Mouse (Mus musculus): ENCODE measurements around the gene Tmem98. TPM values are rescaled to one million over a fixed set of nuclear protein-coding genes. Genes with fewer than 3 reads are reported as not detected.

Gene Tmem98
- polyA plus RNA-seq, 1 experiment from 2014 or later: 39.9 TPM

DNA sequence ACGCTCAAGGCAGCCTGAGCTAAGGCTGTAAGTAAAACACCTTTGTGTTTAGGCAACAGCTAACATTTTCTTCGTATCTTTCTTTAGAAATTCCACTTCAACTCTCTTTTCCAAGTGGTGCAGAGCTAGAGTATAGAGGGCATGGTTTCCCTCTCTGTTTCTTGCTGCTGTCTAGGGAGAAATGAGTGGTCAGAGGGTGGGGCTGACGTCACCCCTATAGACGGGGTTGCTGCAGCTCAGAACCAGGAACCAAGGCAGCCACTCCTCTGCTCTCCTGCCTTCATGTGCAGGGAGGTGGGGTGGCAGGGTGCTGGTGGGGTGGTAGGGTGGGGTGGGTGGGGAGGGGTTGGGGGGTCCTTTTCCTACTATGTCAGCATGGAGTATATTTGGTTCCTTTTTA is 25.9 kb downstream of the Tmem98 start:
- Histone ChIP-seq H3K27me3 (no peaks in the 10 kb centered on the region), H3K4me3 (no peak overlapping the region), H3K4me2 (replicated peaks) (no peak overlapping the region), H3K9me3 (no peaks in the 10 kb centered on the region), H3K4me1 (no peaks in the 10 kb centered on the region), H3K27ac (replicated peaks) (no peak overlapping the region), H3K36me3 (no peaks in the 10 kb centered on the region), H3K9ac (replicated peaks) (no peak overlapping the region)
- 75% methylated on average over 4 of the region's 4 CpGs for WGBS
- ATAC-seq (replicated peaks): no peak

DNA sequence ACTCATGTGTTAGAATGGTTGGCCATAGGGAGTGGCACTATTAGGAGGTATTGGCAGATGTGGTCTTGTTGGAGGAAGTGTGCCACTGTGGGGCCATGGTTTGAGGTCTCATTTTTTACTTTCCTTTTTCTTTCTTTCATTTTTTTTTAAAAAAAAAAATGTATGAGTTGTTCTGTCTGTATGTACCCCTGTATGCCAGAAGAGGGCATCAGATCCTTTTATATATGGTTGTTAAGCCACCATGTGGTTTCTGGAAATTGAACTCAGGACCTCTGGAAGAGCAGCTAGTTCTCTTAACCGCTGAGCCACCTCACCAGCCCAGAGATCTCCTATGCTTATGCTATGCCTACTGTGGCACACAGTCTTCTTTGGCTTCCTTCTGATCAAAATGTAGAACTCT is 28.7 kb downstream of the Tmem98 start:
- 76% methylated on average over 1 of the region's 1 CpGs for WGBS
- H3K36me3 ChIP-seq: no peaks in the 10 kb centered on the region
- H3K27me3 ChIP-seq: no peaks in the 10 kb centered on the region; the same call in 1 of the 2 replicates
- H3K9me3 ChIP-seq: no peaks in the 10 kb centered on the region
- H3K27ac ChIP-seq (replicated peaks): no peak overlapping the region
- no peak for ATAC-seq (replicated peaks)
- no peak overlapping the region for H3K9ac ChIP-seq (replicated peaks)
- no peak overlapping the region for H3K4me2 ChIP-seq (replicated peaks)
- no peak overlapping the region for H3K4me3 ChIP-seq
- H3K4me1 ChIP-seq: no peaks in the 10 kb centered on the region

DNA sequence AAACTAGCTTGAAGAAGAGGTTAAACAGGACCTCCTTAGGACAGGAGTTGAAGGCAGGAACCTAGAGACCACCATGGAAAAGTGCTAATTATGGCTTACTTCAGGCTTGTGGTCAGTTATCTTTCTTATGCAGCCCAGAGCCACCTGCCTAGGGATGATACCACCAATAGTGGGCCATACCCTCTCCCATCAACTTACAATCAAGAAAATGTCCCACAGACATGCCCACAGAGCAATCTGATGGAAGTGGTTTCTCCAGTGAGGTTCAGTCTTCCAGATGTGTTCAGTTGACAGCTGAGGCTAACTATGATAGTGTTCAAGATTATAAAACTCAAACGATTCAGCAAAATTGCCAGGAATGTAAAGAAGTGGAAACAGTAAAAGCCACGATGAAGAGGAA is 33.5 kb downstream of the Tmem98 start:
- Histone ChIP-seq H3K27ac (replicated peaks) (no peak overlapping the region), H3K4me1 (no peaks in the 10 kb centered on the region), H3K4me2 (replicated peaks) (no peak overlapping the region), H3K36me3 (no peaks in the 10 kb centered on the region), H3K27me3 (peaks cover 18% of the 10 kb centered on the region), H3K9me3 (no peaks in the 10 kb centered on the region), H3K4me3 (no peak overlapping the region), H3K9ac (replicated peaks) (no peak overlapping the region)
- ATAC-seq (replicated peaks): no peak
- WGBS: 91% methylated on average over 2 of the region's 2 CpGs

DNA sequence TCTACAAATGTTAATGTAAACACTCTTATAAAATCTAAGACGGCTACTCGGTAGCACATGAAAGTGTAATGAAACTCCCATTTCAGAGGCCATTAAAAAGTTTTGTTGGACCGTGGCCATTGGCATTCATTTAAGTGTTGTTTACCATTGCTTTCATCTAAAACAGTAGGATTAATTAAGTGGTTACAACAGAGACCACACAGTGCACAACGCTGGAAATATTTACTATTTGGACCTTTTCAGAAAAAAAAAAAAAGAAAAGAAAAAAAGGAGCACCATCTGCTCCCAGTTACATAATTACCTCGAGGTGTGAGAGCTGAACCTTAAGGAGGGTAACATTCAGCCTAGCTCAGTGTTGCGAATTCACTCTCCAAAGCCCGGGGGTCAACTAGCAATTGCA is 35.5 kb downstream of the Tmem98 start:
- no peak for ATAC-seq (replicated peaks)
- peaks cover 21% of the 10 kb centered on the region for H3K27me3 ChIP-seq
- H3K4me2 ChIP-seq (replicated peaks): no peak overlapping the region
- WGBS: 19% methylated on average over 7 of the region's 7 CpGs
- no peaks in the 10 kb centered on the region for H3K9me3 ChIP-seq
- H3K9ac ChIP-seq (replicated peaks): no peak overlapping the region
- no peaks in the 10 kb centered on the region for H3K4me1 ChIP-seq
- no peak overlapping the region for H3K4me3 ChIP-seq
- no peaks in the 10 kb centered on the region for H3K36me3 ChIP-seq
- H3K27ac ChIP-seq (replicated peaks): no peak overlapping the region

DNA sequence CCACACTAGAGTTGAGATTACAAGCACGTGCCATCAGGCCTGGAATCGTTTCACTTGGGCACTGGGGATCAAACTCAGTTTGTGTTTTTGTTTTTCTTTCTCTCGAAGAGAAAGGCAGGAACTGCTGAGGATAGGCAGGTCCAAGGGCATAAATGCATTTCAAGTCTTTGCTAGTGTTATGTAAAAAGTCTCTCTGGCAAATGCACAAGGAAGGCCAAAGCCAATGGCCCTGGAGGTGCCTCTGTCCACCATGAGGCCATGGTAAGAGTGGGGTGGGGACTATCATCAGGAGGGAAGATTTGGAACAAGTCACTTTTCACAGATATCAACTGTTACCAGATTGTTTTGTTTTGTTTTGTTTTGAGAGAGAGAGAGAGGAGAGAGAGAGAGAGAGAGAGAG is 36.1 kb downstream of the Tmem98 start:
- 64% methylated on average over 3 of the region's 3 CpGs for WGBS

DNA sequence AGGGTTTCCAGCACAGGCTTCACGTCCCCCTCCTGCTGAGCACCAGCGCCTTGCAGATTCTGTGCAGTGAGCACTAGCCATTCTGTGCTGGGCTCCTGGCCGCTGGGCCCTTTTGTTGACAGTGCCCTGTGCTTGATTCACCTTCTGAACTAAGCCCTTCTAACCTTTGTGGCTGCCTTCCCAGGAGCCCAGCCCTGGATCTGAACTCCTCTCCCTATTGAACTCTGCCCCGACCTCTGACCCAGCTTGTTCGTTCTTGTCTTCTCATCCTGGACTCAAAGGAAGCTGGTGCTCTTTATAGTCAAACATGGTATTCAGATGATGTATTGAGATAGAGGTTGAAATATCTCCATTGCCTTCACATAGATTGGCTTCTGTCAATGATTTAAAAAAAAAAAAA is 38.2 kb downstream of the Tmem98 start:
- no peaks in the 10 kb centered on the region for H3K9me3 ChIP-seq
- H3K27ac ChIP-seq (replicated peaks): no peak overlapping the region
- peaks cover 22% of the 10 kb centered on the region for H3K27me3 ChIP-seq
- no peaks in the 10 kb centered on the region for H3K36me3 ChIP-seq
- ATAC-seq (replicated peaks): no peak
- peaks cover 4% of the 10 kb centered on the region; the same call in 1 of the 2 replicates for H3K4me1 ChIP-seq
- H3K4me3 ChIP-seq: no peak overlapping the region
- no peak overlapping the region for H3K9ac ChIP-seq (replicated peaks)
- H3K4me2 ChIP-seq (replicated peaks): no peak overlapping the region
- WGBS: 62% methylated on average over 5 of the region's 5 CpGs

More for the DNA sequence above, 36.1 kb downstream of the Tmem98 start:
- Histone ChIP-seq H3K27ac (replicated peaks) (no peak overlapping the region), H3K9ac (replicated peaks) (no peak overlapping the region), H3K9me3 (no peaks in the 10 kb centered on the region), H3K36me3 (no peaks in the 10 kb centered on the region), H3K4me1 (no peaks in the 10 kb centered on the region), H3K4me2 (replicated peaks) (no peak overlapping the region), H3K27me3 (peaks cover 22% of the 10 kb centered on the region), H3K4me3 (no peak overlapping the region)
- no peak for ATAC-seq (replicated peaks)

DNA sequence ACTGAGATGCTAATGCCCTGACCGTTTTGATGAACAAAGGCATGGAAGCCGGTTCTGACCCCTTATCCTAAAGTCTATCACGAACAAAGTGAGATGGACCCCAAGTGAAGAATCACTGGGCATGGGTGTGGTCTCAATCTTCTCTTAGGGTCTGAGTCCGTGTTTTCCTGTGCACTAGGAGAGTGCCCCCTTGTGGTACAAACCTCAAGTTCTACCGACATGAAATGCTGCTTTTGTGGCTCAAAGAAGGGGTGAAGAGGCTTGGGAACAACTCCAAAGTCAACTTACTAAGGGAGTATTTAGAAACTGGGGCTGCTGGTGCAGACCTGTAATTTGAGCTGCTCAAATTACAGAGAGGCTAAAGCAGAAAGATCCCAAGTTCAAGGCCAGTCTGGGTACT is 41.9 kb downstream of the Tmem98 start:
- H3K36me3 ChIP-seq: no peaks in the 10 kb centered on the region
- peaks cover 4% of the 10 kb centered on the region; the same call in 1 of the 2 replicates for H3K4me1 ChIP-seq
- peaks cover 17% of the 10 kb centered on the region for H3K27me3 ChIP-seq
- no peak for ATAC-seq (replicated peaks)
- H3K4me3 ChIP-seq: no peak overlapping the region
- H3K27ac ChIP-seq (replicated peaks): no peak overlapping the region
- H3K9ac ChIP-seq (replicated peaks): no peak overlapping the region
- 47% methylated on average over 5 of the region's 5 CpGs for WGBS
- H3K4me2 ChIP-seq (replicated peaks): no peak overlapping the region
- H3K9me3 ChIP-seq: no peaks in the 10 kb centered on the region

DNA sequence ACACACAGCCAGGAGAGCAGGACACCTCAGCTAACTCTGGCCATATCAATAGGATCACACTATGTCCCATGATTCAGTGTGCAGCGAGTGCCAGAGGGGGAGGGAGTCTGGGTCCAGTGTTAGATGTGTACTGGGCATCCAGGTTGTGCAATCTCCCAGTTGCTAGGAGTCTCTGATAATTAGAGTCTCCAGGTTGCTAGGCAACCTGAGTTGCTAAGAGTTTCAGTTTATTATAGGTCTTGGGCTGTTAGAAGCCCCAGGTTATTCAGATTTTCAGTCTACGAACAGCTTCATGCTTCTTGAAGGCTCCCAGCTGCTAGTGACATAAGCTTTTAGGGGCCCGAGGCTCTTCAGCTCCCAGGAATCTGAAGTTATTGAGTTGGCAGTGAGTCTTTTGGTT is 43.0 kb downstream of the Tmem98 start:
- Histone ChIP-seq H3K27ac (replicated peaks) (no peak overlapping the region), H3K4me1 (peaks cover 4% of the 10 kb centered on the region; the same call in 1 of the 2 replicates)
- ATAC-seq (replicated peaks): no peak

DNA sequence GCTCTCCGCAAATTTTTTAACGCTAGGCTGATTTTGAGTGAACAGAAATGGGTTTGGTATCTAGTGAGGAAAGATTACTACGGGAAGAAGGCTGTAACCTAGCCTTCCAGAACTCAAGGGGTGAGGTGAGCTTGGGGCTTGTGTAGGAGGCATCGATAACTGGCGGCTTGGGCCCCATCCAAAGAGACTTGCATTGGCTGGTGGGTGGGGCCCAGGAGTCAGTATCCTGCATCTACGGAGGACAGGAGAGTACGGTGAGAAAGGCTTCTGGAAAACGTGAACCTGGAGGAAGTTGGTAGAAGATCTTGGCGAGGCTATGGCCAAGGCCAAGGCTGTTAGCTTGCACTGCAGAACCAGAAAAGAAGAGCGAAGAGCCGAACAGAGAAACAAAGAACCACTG is 44.5 kb downstream of the Tmem98 start:
- Histone ChIP-seq H3K4me2 (replicated peaks) (no peak overlapping the region), H3K9me3 (no peaks in the 10 kb centered on the region), H3K4me3 (no peak overlapping the region), H3K4me1 (peaks cover 4% of the 10 kb centered on the region; the same call in 1 of the 2 replicates), H3K9ac (replicated peaks) (no peak overlapping the region), H3K27ac (replicated peaks) (no peak overlapping the region), H3K27me3 (peaks cover 4% of the 10 kb centered on the region; the same call in 1 of the 2 replicates), H3K36me3 (no peaks in the 10 kb centered on the region)
- ATAC-seq (replicated peaks): no peak
- 91% methylated on average over 11 of the region's 11 CpGs for WGBS

More for the DNA sequence above, 43.0 kb downstream of the Tmem98 start:
- Histone ChIP-seq H3K4me2 (replicated peaks) (no peak overlapping the region), H3K27me3 (peaks cover 6% of the 10 kb centered on the region), H3K4me3 (no peak overlapping the region), H3K36me3 (no peaks in the 10 kb centered on the region), H3K9me3 (no peaks in the 10 kb centered on the region), H3K9ac (replicated peaks) (no peak overlapping the region)
- WGBS: 31% methylated on average over 3 of the region's 3 CpGs

DNA sequence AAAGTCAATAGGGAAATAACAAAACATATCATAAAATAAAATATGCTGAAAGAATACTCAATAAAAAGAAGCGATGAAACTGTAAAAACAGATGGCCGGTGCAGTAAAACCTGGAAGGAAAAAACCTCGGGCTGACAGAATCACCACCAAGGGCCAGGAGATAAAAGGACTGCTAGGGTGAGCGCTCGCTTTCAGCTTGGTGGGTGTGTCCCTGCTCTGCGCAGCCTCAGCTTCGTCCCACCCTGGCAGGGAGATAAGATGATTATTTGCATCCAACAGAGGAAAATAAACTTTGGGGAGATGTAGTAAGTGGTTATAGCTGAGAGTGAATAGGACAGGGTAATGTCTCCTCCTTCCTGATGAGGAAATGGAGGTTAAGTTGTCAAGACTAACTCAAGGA is 44.9 kb downstream of the Tmem98 start:
- Histone ChIP-seq H3K4me3 (no peak overlapping the region), H3K9ac (replicated peaks) (no peak overlapping the region), H3K36me3 (no peaks in the 10 kb centered on the region), H3K9me3 (no peaks in the 10 kb centered on the region), H3K27me3 (peaks cover 4% of the 10 kb centered on the region; the same call in 1 of the 2 replicates), H3K4me2 (replicated peaks) (no peak overlapping the region), H3K4me1 (peaks cover 4% of the 10 kb centered on the region; the same call in 1 of the 2 replicates), H3K27ac (replicated peaks) (no peak overlapping the region)
- WGBS: 76% methylated on average over 7 of the region's 7 CpGs
- no peak for ATAC-seq (replicated peaks)

DNA sequence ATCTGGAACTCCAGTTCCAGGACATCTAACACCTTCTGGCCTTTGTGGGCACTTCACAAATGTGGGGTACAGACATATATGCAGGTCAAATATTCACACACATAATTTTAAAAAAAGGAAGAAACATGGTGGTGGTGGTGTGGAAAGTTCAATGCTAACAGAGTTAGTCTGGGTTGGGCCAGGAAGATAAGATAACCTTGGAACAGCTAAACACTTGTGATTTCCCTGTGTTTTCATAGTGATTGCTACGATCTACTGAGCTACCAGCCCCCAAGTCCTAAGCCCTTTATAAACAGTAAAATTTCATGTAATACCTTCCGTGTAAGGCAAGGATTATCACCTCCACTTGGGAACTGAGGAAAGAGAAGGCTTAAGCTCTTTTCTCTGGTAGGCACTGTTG is 46.9 kb downstream of the Tmem98 start:
- Histone ChIP-seq H3K9me3 (no peaks in the 10 kb centered on the region), H3K27me3 (no peaks in the 10 kb centered on the region), H3K9ac (replicated peaks) (no peak overlapping the region), H3K4me3 (no peak overlapping the region), H3K27ac (replicated peaks) (no peak overlapping the region), H3K4me2 (replicated peaks) (no peak overlapping the region), H3K36me3 (no peaks in the 10 kb centered on the region), H3K4me1 (peaks cover 4% of the 10 kb centered on the region; the same call in 1 of the 2 replicates)
- 88% methylated on average over 2 of the region's 2 CpGs for WGBS
- no peak for ATAC-seq (replicated peaks)

DNA sequence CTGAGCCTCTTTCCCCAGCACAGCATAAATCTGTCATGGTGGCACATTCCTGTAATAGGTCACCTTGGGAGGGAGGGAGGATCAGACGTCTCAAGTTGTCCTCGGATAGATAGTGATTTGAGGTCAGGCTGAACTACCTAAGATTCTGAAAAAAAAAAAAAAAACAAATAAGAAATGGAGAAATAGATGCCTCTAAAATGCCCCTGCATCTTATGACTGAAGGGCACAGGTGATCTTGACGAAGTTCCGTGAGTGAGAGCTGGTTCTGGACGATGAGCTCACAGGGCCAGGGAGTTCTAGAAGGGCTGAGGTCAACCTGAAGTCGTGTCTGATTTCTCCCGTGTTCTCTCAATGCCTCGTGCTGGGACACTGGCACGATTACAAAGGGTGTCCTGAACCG is 48.1 kb downstream of the Tmem98 start, which contains the start of gene Spaca3:
TSS of gene Spaca3 (plus strand) at position 301 of the 400 bp plus-strand sequence.
- Histone ChIP-seq H3K4me3 (no peak within 1 kb of the TSS), H3K4me2 (replicated peaks) (no peak within 1 kb of the TSS), H3K36me3 (no peaks in the 10 kb centered on the region), H3K9me3 (no peaks in the 10 kb centered on the region), H3K9ac (replicated peaks) (no peak within 1 kb of the TSS), H3K4me1 (peaks cover under 1% of the 10 kb centered on the region; the same call in 1 of the 2 replicates), H3K27ac (replicated peaks) (no peak within 1 kb of the TSS), H3K27me3 (no peaks in the 10 kb centered on the region)
- 79% methylated on average over 10 of the region's 10 CpGs for WGBS
- no peak for ATAC-seq (replicated peaks)

DNA sequence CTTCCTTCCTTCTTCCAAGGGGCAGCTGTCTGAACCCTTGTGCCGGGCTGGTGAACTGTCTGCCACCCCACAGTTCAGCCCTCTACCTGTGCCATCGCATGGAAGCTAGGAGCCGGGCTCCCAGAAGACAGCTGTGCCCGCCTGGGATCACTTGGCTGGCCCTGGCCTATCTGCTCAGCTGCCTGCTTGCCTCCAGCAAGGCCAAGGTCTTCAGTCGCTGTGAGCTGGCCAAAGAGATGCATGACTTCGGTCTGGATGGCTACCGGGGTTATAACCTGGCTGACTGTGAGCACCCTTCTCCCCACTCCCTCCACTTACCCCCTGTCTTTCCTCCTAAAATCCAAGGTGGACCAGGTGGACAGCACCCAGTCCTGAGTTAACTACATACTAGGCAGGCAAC is 53.0 kb downstream of the Tmem98 start:
- Histone ChIP-seq H3K36me3 (no peaks in the 10 kb centered on the region), H3K4me2 (replicated peaks) (no peak overlapping the region), H3K4me1 (no peaks in the 10 kb centered on the region), H3K9me3 (no peaks in the 10 kb centered on the region), H3K4me3 (no peak overlapping the region), H3K9ac (replicated peaks) (no peak overlapping the region), H3K27ac (replicated peaks) (no peak overlapping the region), H3K27me3 (no peaks in the 10 kb centered on the region)
- ATAC-seq (replicated peaks): no peak
- 90% methylated on average over 7 of the region's 7 CpGs for WGBS
